Mouse (Mus musculus) midbrain, postnatal 0 days (tissue): ENCODE measurements at regions not wholly inside any gene's neighbourhood (a gene's known extent, or its start where the extent isn't known, plus 50 kb on each side); places are given as distances from the start of the nearest gene placed in this dataset.

ENCODE experiments used
- ATAC-seq: fragments of 200-750 bp; cut with Nextera tagmentation; 2 replicates; pipeline ENCODE4 v1.8.0; 2017; ENCODE audit warnings: moderate number of reproducible peaks, mild to moderate bottlenecking, moderate TSS enrichment, moderate library complexity; ENCODE audit not compliant: low FRiP score
- DNase-seq: peaks from one replicate; pipeline ENCODE4 v3.0.0-alpha.2; 2015; ENCODE audit warnings: low spot score
- H3K27ac ChIP-seq: fragments of 300-500 bp; sonication (generic); 2 replicates; pipeline ENCODE4 v1.5.1; 2014; ENCODE audit warnings: low read depth, mild to moderate bottlenecking, low read length, mixed read lengths
- H3K27me3 ChIP-seq: fragments of 300-500 bp; sonication (generic); 2 replicates; pipeline ENCODE4 v1.6.1; 2014; ENCODE audit warnings: low read length, control low read depth, mixed read lengths; ENCODE audit not compliant: insufficient read depth
- H3K36me3 ChIP-seq: fragments of 300-500 bp; sonication (generic); 2 replicates; pipeline ENCODE4 v1.6.1; 2014; ENCODE audit warnings: low read length, control low read depth, mixed read lengths; ENCODE audit not compliant: insufficient read depth
- H3K4me1 ChIP-seq: fragments of 300-500 bp; sonication (generic); 2 replicates; pipeline ENCODE4 v1.6.1; 2014; ENCODE audit warnings: mild to moderate bottlenecking, control low read depth, antibody characterized with exemption, low read length, mixed read lengths; ENCODE audit not compliant: insufficient read depth
- H3K4me2 ChIP-seq: fragments of 300-500 bp; sonication (generic); 2 replicates; pipeline ENCODE4 v1.6.1; 2014; ENCODE audit warnings: low read depth, mild to moderate bottlenecking, low read length, mixed read lengths; ENCODE audit not compliant: poor library complexity, severe bottlenecking
- H3K4me3 ChIP-seq: fragments of 300-500 bp; sonication (generic); 2 replicates; pipeline ENCODE4 v1.5.1; 2014; ENCODE audit warnings: low read depth, mild to moderate bottlenecking, low read length, moderate library complexity
- H3K9ac ChIP-seq: fragments of 300-500 bp; sonication (generic); replicated peaks from 2 replicates; pipeline ENCODE4 v1.6.1; 2014; ENCODE audit warnings: mild to moderate bottlenecking, low read length, moderate library complexity, mixed read lengths; ENCODE audit not compliant: poor library complexity, severe bottlenecking
- H3K9me3 ChIP-seq: fragments of 300-500 bp; sonication (generic); 2 replicates; pipeline ENCODE4 v1.6.1; 2016; ENCODE audit warnings: low read length, control low read depth
- CTCF ChIP-seq: IDR thresholded peaks from 2 replicates; pipeline ENCODE4 v1.5.1; 2016; ENCODE audit warnings: antibody characterized with exemption, mild to moderate bottlenecking
- WGBS: fragments of 180-500 bp; shearing (Covaris S2); extraction: QIAGEN DNeasy Blood & Tissue Kit; methylation state at CpG from one replicate; pipeline ENCODE4 v1.1.7; 2014; 5-methylcytosine and 5-hydroxymethylcytosine counted together

GRCm38 (mm10) chr8:102945546-102945945 is 160.1 kb upstream of the Cdh11 start:
- Histone ChIP-seq H3K9me3 (no peaks in the 10 kb centered on the region), H3K36me3 (no peaks in the 10 kb centered on the region), H3K9ac (no peak overlapping the region), H3K4me2 (no peak overlapping the region), H3K27me3 (no peaks in the 10 kb centered on the region), H3K4me3 (no peak overlapping the region), H3K4me1 (no peaks in the 10 kb centered on the region), H3K27ac (no peak overlapping the region)
- TF ChIP-seq CTCF, result no peak
- ATAC-seq (no peak), DNase-seq (no peak)
- 93% methylated on average over 5 of the region's 5 CpGs for WGBS

- WGBS, result 73% methylated on average over 7 of the region's 7 CpGs
- no peak overlapping the region for H3K4me2 ChIP-seq
- H3K36me3 ChIP-seq, result no peaks in the 10 kb centered on the region
- no peak overlapping the region for H3K4me3 ChIP-seq
- H3K9me3 ChIP-seq, result no peaks in the 10 kb centered on the region
- no peaks in the 10 kb centered on the region for H3K4me1 ChIP-seq
- DNase-seq (peak; percentile 52), ATAC-seq (no peak)
- no peak overlapping the region for H3K27ac ChIP-seq
- H3K27me3 ChIP-seq, result no peaks in the 10 kb centered on the region
- H3K9ac ChIP-seq, result no peak overlapping the region
- TF ChIP-seq CTCF, result no peak
Observed at GRCm38 (mm10) chr8:102978161-102978581, 192.7 kb upstream of the Cdh11 start.

- H3K4me3 ChIP-seq, result no peak overlapping the region
- ATAC-seq (no peak), DNase-seq (no peak)
- H3K36me3 ChIP-seq, result no peaks in the 10 kb centered on the region
- H3K4me1 ChIP-seq, result no peaks in the 10 kb centered on the region
- no peaks in the 10 kb centered on the region for H3K27me3 ChIP-seq
- no peak overlapping the region for H3K9ac ChIP-seq
- no peak overlapping the region for H3K4me2 ChIP-seq
- no peak overlapping the region for H3K27ac ChIP-seq
- no peak for TF ChIP-seq CTCF
- WGBS, result 46% methylated on average over 3 of the region's 3 CpGs
- no peaks in the 10 kb centered on the region for H3K9me3 ChIP-seq
Observed at GRCm38 (mm10) chr8:102983220-102983909, 197.9 kb upstream of the Cdh11 start.

GRCm38 (mm10) chr8:102983910-102984225 is 198.4 kb upstream of the Cdh11 start:
- no peak for TF ChIP-seq CTCF
- no peak for DNase-seq
- 62% methylated on average over 3 of the region's 3 CpGs for WGBS
- no peak for ATAC-seq
- Histone ChIP-seq H3K4me3 (no peak overlapping the region), H3K4me2 (no peak overlapping the region), H3K27ac (no peak overlapping the region), H3K36me3 (no peaks in the 10 kb centered on the region), H3K27me3 (no peaks in the 10 kb centered on the region), H3K9me3 (no peaks in the 10 kb centered on the region), H3K9ac (no peak overlapping the region), H3K4me1 (no peaks in the 10 kb centered on the region)

- Histone ChIP-seq H3K4me1 (no peaks in the 10 kb centered on the region), H3K9ac (no peak overlapping the region), H3K27ac (no peak overlapping the region), H3K27me3 (no peaks in the 10 kb centered on the region), H3K36me3 (no peaks in the 10 kb centered on the region), H3K9me3 (no peaks in the 10 kb centered on the region), H3K4me3 (no peak overlapping the region), H3K4me2 (no peak overlapping the region)
- no peak for TF ChIP-seq CTCF
- no peak for DNase-seq
- ATAC-seq, result no peak
- 37% methylated on average over 2 of the region's 2 CpGs for WGBS
Observed at GRCm38 (mm10) chr8:103007284-103007984, 222.0 kb upstream of the Cdh11 start.

- no peak for TF ChIP-seq CTCF
- no peak overlapping the region for H3K4me2 ChIP-seq
- no peaks in the 10 kb centered on the region for H3K9me3 ChIP-seq
- no peak overlapping the region for H3K4me3 ChIP-seq
- H3K36me3 ChIP-seq, result no peaks in the 10 kb centered on the region
- DNase-seq (peak; percentile 33), ATAC-seq (no peak)
- H3K27me3 ChIP-seq, result no peaks in the 10 kb centered on the region
- no peak overlapping the region for H3K9ac ChIP-seq
- WGBS, result 58% methylated on average over 4 of the region's 4 CpGs
- H3K27ac ChIP-seq, result no peak overlapping the region
- H3K4me1 ChIP-seq, result no peaks in the 10 kb centered on the region
Observed at GRCm38 (mm10) chr8:103019121-103019520, 233.7 kb upstream of the Cdh11 start.
